Mouse (Mus musculus) megakaryocyte-erythroid progenitor cell, adult 5-6 weeks (primary cell): ENCODE results near the gene Gpat2. TPM values are rescaled to one million over a fixed set of nuclear protein-coding genes. Genes with fewer than 3 reads are reported as not detected.

ENCODE experiments used
- ATAC-seq: replicated peaks from 2 replicates; pipeline ENCODE4 v1.8.0; 2016; ENCODE audit warnings: mild to moderate bottlenecking, inconsistent platforms; ENCODE audit not compliant: severe bottlenecking, poor library complexity, low FRiP score, low TSS enrichment
- total RNA-seq, 2 experiments: library from RNA; stranded (forward) in 1 of 2; stranded (reverse) in 1 of 2; fragments of 200-1000, 215-1000 nt in 1 of 2; fragments of >200 nt in 1 of 2; fragmentation: Nextera tagmentation in 1 of 2; gene quantifications; 2 replicates each; pipeline ENCODE4 v1.2.3; 2014 to 2017

Gpat2 gene
- total RNA-seq (2014; fragmentation: Nextera tagmentation) (not detected in 2 replicates), total RNA-seq (2017) (not detected in 2 replicates)

GRCm38 (mm10) chr2:127424977-127425376, at the start of gene Gpat2:
Gene Gpat2 (plus strand): TSS chr2:127425199.
- no peak for ATAC-seq

- ATAC-seq = peak; percentile 70
Observed at GRCm38 (mm10) chr2:127375759-127376341, 49.1 kb upstream of the Gpat2 start.

- no peak for ATAC-seq
Observed at GRCm38 (mm10) chr2:127376423-127377051, 48.5 kb upstream of the Gpat2 start.

- no peak for ATAC-seq
Observed at GRCm38 (mm10) chr2:127377942-127378610, 46.9 kb upstream of the Gpat2 start.

GRCm38 (mm10) chr2:127378611-127378990, 46.4 kb upstream of the Gpat2 start:
- no peak for ATAC-seq

GRCm38 (mm10) chr2:127379250-127379649, 45.7 kb upstream of the Gpat2 start:
- ATAC-seq = no peak

GRCm38 (mm10) chr2:127383881-127384280, 41.1 kb upstream of the Gpat2 start:
- no peak for ATAC-seq

GRCm38 (mm10) chr2:127387521-127387920, 37.5 kb upstream of the Gpat2 start:
- ATAC-seq = no peak

- no peak for ATAC-seq
Observed at GRCm38 (mm10) chr2:127390352-127390751, 34.6 kb upstream of the Gpat2 start.

GRCm38 (mm10) chr2:127390846-127391245, 34.2 kb upstream of the Gpat2 start:
- ATAC-seq = no peak

- no peak for ATAC-seq
Observed at GRCm38 (mm10) chr2:127391323-127391722, 33.7 kb upstream of the Gpat2 start.

GRCm38 (mm10) chr2:127394606-127395161, 30.3 kb upstream of the Gpat2 start:
- 0 out of 2 replicates have a peak, but pooled peaks have one; percentile 14 for ATAC-seq

- no peak for ATAC-seq
Observed at GRCm38 (mm10) chr2:127398738-127399137, 26.3 kb upstream of the Gpat2 start.

GRCm38 (mm10) chr2:127411126-127411525, 13.9 kb upstream of the Gpat2 start:
- no peak for ATAC-seq

GRCm38 (mm10) chr2:127415806-127416205, 9.2 kb upstream of the Gpat2 start:
- ATAC-seq = no peak

GRCm38 (mm10) chr2:127416706-127417105, 8.3 kb upstream of the Gpat2 start:
- ATAC-seq = no peak

- no peak for ATAC-seq
Observed at GRCm38 (mm10) chr2:127418266-127418970, 6.6 kb upstream of the Gpat2 start.

GRCm38 (mm10) chr2:127430238-127430637, 5.2 kb downstream of the Gpat2 start:
- ATAC-seq = peak; percentile 69

- no peak for ATAC-seq
Observed at GRCm38 (mm10) chr2:127433487-127434295, 8.7 kb downstream of the Gpat2 start.
